Mouse (Mus musculus): ENCODE measurements around the gene Ncf2.

- TF ChIP-seq CTCF (IDR thresholded peaks at IDR 0.05; ENCODE audit: low read depth, low read length) (no peak), EP300 (IDR thresholded peaks at IDR 0.05; ENCODE audit: insufficient read depth, low read depth, low read length) (no peak), POLR2A (IDR thresholded peaks at IDR 0.05; ENCODE audit: insufficient read depth, low read length) (no peak)
These were observed 10.8 kb downstream of the Ncf2 start for GRCm38 (mm10) chr1:152810533-152811439.

Data from ES-Bruce4 (cell line).